Mouse (Mus musculus) right cerebral cortex, postnatal 10 days (tissue): ENCODE measurements around the gene Robo4.

ENCODE experiments used
- DNase-seq, 2 experiments: peaks; one replicate each; pipeline ENCODE4 v3.0.0; 2021; ENCODE audit warnings: low spot score in 2 of 2

Gene Robo4

GRCm38 (mm10) chr9:37402501-37402900 lies 804 bp downstream of the Robo4 start:
- DNase-seq = no peak

GRCm38 (mm10) chr9:37403011-37403410 lies 1.3 kb downstream of the Robo4 start:
- no peak for DNase-seq

GRCm38 (mm10) chr9:37406372-37406771 lies 4.7 kb downstream of the Robo4 start:
- DNase-seq = peak in 1 of 2 experiments; percentile 25

GRCm38 (mm10) chr9:37407850-37408502 lies 6.3 kb downstream of the Robo4 start:
- no peak for DNase-seq

GRCm38 (mm10) chr9:37409698-37410445 lies 8.2 kb downstream of the Robo4 start:
- no peak for DNase-seq

- DNase-seq = no peak
Measured at GRCm38 (mm10) chr9:37412989-37413388, 11.3 kb downstream of the Robo4 start.

- no peak for DNase-seq
Measured at GRCm38 (mm10) chr9:37414666-37415065, 13.0 kb downstream of the Robo4 start.

GRCm38 (mm10) chr9:37418791-37419190 lies 17.1 kb downstream of the Robo4 start:
- DNase-seq = no peak

GRCm38 (mm10) chr9:37420676-37421075 lies 19.0 kb downstream of the Robo4 start:
- peak; percentile 80 to 81 for DNase-seq

- DNase-seq = no peak
Measured at GRCm38 (mm10) chr9:37421239-37421638, 19.5 kb downstream of the Robo4 start.

- DNase-seq = no peak
Measured at GRCm38 (mm10) chr9:37429326-37429725, 27.6 kb downstream of the Robo4 start.

GRCm38 (mm10) chr9:37430582-37430981 lies 28.9 kb downstream of the Robo4 start:
- DNase-seq = peak; percentile 95 to 96

GRCm38 (mm10) chr9:37432026-37432666 lies 30.4 kb downstream of the Robo4 start:
- peak; percentile 60 to 75 for DNase-seq

GRCm38 (mm10) chr9:37432720-37433421 lies 31.2 kb downstream of the Robo4 start, which contains the start of gene Robo3:
Gene Robo3 (minus strand): TSS chr9:37433246.
- DNase-seq = no peak

- no peak for DNase-seq
Measured at GRCm38 (mm10) chr9:37433823-37434560, 32.3 kb downstream of the Robo4 start.

GRCm38 (mm10) chr9:37434932-37435331 lies 33.2 kb downstream of the Robo4 start:
- DNase-seq = no peak

- no peak for DNase-seq
Measured at GRCm38 (mm10) chr9:37435616-37436015, 33.9 kb downstream of the Robo4 start.

GRCm38 (mm10) chr9:37437772-37438735 lies 36.4 kb downstream of the Robo4 start:
- DNase-seq = peak in 1 of 2 experiments; percentile 64

GRCm38 (mm10) chr9:37452401-37452800 lies 50.7 kb downstream of the Robo4 start:
- peak in 1 of 2 experiments; percentile 6 for DNase-seq

GRCm38 (mm10) chr9:37453328-37453727 lies 51.6 kb downstream of the Robo4 start:
- peak in 1 of 2 experiments; percentile 19 for DNase-seq
